Mouse (Mus musculus): Measurements from ENCODE around the gene Ncf4.

- TF ChIP-seq CTCF (IDR thresholded peaks at IDR 0.05; ENCODE audit: low read depth, low read length) (no peak), POLR2A (IDR thresholded peaks at IDR 0.05; ENCODE audit: insufficient read depth, low read length) (no peak)
These were observed 55.0 kb downstream of the Ncf4 start for GRCm38 (mm10) chr15:78299641-78300040.
